Mouse (Mus musculus): Measurements from ENCODE around the gene Duox2.

The Duox2 gene

DNA sequence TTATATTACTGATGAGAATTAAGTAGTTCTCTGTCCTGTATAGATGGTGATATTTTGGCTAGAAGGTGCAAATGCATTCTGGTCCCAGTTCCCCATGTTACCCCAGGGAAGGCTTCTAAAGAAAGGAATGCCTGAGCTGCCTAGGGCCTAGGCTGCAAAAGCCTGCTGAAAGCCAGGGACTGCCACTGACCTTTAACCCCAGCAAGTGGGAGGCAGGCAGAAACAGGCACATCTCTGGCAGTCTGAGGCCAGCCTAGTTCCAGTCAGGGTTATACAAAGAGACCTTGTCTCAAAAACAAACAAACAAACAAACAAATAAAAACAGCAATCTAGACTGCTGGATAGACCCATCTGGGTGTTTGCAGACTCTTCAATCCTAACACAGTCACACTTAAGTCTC, 57.5 kb downstream of the Duox2 start:
- DNase-seq (ENCODE audit: low read depth, low spot score): no peak

GRCm38 (mm10) chr2:122237891-122238470, 60.3 kb downstream of the Duox2 start:
- DNase-seq (ENCODE audit: low read depth, low spot score): no peak

- DNase-seq (ENCODE audit: low read depth, low spot score): no peak
Measured at GRCm38 (mm10) chr2:122236321-122236720, 61.9 kb downstream of the Duox2 start.

- no peak for DNase-seq (ENCODE audit: low read depth, low spot score)
Measured at GRCm38 (mm10) chr2:122235425-122235824, 62.8 kb downstream of the Duox2 start.

- peak; percentile 84 for DNase-seq (ENCODE audit: low read depth, low spot score)
Measured at GRCm38 (mm10) chr2:122234611-122235288, 63.5 kb downstream of the Duox2 start, which contains the start of gene Sord. Sord (plus strand) TSS chr2:122234749.

DNA sequence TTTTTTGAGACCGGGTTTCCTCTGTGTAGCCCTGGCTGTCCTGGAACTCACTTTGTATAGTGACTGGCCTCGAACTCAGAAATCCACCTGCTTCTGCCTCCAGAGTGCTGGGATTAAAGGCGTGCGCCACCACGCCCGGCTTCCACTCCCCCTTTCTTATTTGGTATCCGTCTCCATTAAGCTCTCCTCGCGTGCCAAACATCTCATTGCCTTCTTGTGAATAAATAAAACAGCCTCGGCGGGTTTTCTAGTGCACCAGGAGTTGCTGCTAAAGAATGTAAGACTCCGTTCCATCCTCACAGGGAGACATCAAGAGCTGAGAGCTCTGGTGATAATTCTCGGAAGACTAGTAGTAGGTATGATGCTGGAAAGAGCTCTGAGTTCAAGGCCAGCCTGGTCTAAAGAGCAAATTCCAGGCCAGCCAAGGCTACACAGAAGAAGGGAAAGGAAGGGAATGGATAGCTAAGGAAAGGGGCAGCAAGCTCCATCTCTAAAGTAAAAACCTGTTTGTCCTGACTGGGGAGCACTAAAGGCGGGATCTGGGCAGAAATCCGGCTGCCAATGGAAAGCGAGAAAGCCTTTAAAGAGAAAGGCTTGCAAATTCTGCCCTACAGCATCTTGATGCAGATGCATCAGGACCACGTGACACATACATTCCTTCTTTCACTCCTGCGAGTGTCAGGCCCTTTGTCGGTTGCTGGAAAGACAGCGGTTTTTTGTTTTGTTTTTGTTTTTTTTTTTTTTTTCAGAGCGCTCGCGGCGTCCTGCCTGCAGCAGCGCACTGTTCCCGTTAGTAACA, 64.3 kb downstream of the Duox2 start:
- no peak for DNase-seq (ENCODE audit: low read depth, low spot score)

- DNase-seq (ENCODE audit: low read depth, low spot score): no peak
Measured at GRCm38 (mm10) chr2:122233341-122233740, 64.9 kb downstream of the Duox2 start.

- DNase-seq (ENCODE audit: low read depth, low spot score): no peak
Measured at GRCm38 (mm10) chr2:122231616-122232015, 66.6 kb downstream of the Duox2 start.

DNA sequence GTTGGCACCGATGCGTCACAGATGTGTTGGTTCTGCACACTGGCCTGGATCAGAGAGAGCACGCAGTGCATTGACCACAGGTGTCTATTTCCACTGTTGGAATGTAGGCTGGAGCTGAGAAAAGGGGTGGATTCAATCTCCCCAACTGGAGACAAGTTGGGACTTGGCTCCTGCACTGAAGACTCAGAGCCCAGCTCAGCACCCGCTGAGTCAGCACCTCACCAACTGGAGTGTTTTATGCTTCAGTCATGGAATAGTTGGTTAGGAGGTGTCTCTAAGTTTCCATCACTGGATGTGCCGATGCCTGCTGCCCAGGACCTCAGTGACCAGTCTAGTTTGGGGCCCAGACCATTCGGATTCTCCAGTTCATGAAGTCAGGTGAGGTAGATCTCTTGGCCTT, 67.9 kb downstream of the Duox2 start:
- DNase-seq (ENCODE audit: low read depth, low spot score): no peak
